Comparison of ENCODE assay signal across 7 mouse cellular contexts in the genomic region with DNA sequence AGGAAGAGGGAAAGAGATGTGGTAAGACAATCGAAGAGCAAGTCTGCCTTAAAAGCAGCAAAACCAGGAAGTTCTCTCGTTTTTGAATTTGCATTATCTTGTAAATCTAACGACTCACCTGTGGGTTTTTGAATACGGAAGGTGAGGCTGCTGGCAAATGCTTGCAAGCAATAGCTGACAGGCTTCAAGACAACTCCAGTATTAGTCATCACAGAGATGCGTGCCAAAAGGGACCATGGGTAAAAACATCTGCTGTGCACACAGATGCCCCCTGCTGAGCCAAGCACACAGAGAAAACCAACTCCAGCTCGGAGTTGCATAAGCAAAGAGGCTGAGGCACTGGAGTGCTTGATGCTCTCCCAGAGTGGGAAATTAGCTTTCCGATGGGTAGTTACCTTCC. TPM values are rescaled to one million over a fixed set of nuclear protein-coding genes. Genes with fewer than 3 reads are reported as not detected.
DNase-seq lines count a peak whose midpoint lies in the region; ATAC-seq and TF ChIP-seq lines count a peak whose summit lies in the region.

No protein-coding gene starts in this region.

- no peak overlapping the region for H3K27ac ChIP-seq in hindbrain, postnatal 0 days
- H3K27ac ChIP-seq in hindbrain, embryonic 13.5 days: no peak overlapping the region

- H3K4me3 ChIP-seq in hindbrain, postnatal 0 days (ENCODE audit: low read length): no peak overlapping the region
- no peak overlapping the region for H3K4me3 ChIP-seq in hindbrain, embryonic 13.5 days

- peak; percentile 61 for DNase-seq in hindbrain, postnatal 0 days (ENCODE audit: low spot score)
- DNase-seq in R1 (ENCODE audit: low read depth, low spot score) (peak; percentile 44), MN1 (ENCODE audit: low spot score) (no peak)
- DNase-seq in fibroblast of lung, adult 2 months (ENCODE audit: low read depth): peak; percentile 61
- peak; percentile 53 to 61 for DNase-seq in left cerebral cortex, postnatal 36 days (ENCODE audit: low spot score in 2 of 2)
- peak; percentile 36 for DNase-seq in right cerebral cortex, postnatal 14 days

- no peaks in the 10 kb centered on the region for H3K27me3 ChIP-seq in hindbrain, postnatal 0 days (ENCODE audit: insufficient read depth, low read length)
- peaks cover 3% of the 10 kb centered on the region; the same call in 1 of the 2 replicates for H3K27me3 ChIP-seq in hindbrain, embryonic 13.5 days

- H3K4me2 ChIP-seq in hindbrain, postnatal 0 days (ENCODE audit: low read depth, low read length): no peak overlapping the region
- H3K4me2 ChIP-seq in hindbrain, embryonic 13.5 days: no peak overlapping the region

- H3K36me3 ChIP-seq in hindbrain, postnatal 0 days (ENCODE audit: insufficient read depth, low read length): no peaks in the 10 kb centered on the region
- no peaks in the 10 kb centered on the region for H3K36me3 ChIP-seq in hindbrain, embryonic 13.5 days

- 0 out of 2 replicates have a peak, but pooled peaks cover 2% of the 10 kb centered on the region for H3K4me1 ChIP-seq in hindbrain, postnatal 0 days (ENCODE audit: insufficient read depth, low read length)
- peaks cover 17% of the 10 kb centered on the region; the same call in 1 of the 2 replicates for H3K4me1 ChIP-seq in hindbrain, embryonic 13.5 days (replicated peaks)

- ATAC-seq in hindbrain, postnatal 0 days: no peak
- no peak for ATAC-seq in hindbrain, embryonic 13.5 days (ENCODE audit: low FRiP score)

- TF ChIP-seq CTCF in hindbrain, postnatal 0 days (IDR thresholded peaks at IDR 0.05; ENCODE audit: low read depth): no peak

- H3K9me3 ChIP-seq in hindbrain, postnatal 0 days (ENCODE audit: low read length): no peaks in the 10 kb centered on the region
- H3K9me3 ChIP-seq in hindbrain, embryonic 13.5 days: no peaks in the 10 kb centered on the region

- intact Hi-C loops in left cerebral cortex, postnatal 36 days (cut with DNase I): no loop called here

- H3K9ac ChIP-seq in hindbrain, postnatal 0 days (replicated peaks; ENCODE audit: low read length): no peak overlapping the region
- H3K9ac ChIP-seq in hindbrain, embryonic 13.5 days: no peak overlapping the region

- WGBS in hindbrain, postnatal 0 days: 38% methylated on average over 7 of the region's 7 CpGs
- WGBS in hindbrain, embryonic 13.5 days: 50% methylated on average over 7 of the region's 7 CpGs

RNA-seq across cellular contexts. Expression of gene Slc9a9, which starts 1.1 kb away (rescaled TPM):
- total RNA-seq in hindbrain, postnatal 0 days (2014; rRNA removed): 5.1 and 6.6 TPM in 2 replicates
- polyA plus RNA-seq in hindbrain, postnatal 0 days (2015; fragmentation: Nextera tagmentation; extraction: Ambion mirVana): 5.8 and 6.1 TPM in 2 replicates
- 5.6 and 6.0 TPM in 2 replicates for polyA plus RNA-seq in hindbrain, embryonic 13.5 days (2015; fragmentation: Nextera tagmentation; extraction: Ambion mirVana)
- total RNA-seq in left cerebral cortex, postnatal 36 days (2021): 10 to 100 TPM; 20.1 to 22.5 TPM
